Mouse (Mus musculus) gastrocnemius, adult 18-20 months (tissue): ENCODE measurements around the gene Cbx2. TPM values are rescaled to one million over a fixed set of nuclear protein-coding genes. Genes with fewer than 3 reads are reported as not detected.

Source experiments
- DNase-seq: peaks from one replicate; pipeline ENCODE4 v3.0.0; 2021; ENCODE audit warnings: low spot score
- total RNA-seq, 2 experiments: library from RNA; stranded (reverse); gene quantifications; 2 replicates each; pipeline ENCODE4 v1.2.3; 2021

The Cbx2 gene
- total RNA-seq, 2 experiments from 2014 or later, result 0.85 to 1.0 TPM

DNA sequence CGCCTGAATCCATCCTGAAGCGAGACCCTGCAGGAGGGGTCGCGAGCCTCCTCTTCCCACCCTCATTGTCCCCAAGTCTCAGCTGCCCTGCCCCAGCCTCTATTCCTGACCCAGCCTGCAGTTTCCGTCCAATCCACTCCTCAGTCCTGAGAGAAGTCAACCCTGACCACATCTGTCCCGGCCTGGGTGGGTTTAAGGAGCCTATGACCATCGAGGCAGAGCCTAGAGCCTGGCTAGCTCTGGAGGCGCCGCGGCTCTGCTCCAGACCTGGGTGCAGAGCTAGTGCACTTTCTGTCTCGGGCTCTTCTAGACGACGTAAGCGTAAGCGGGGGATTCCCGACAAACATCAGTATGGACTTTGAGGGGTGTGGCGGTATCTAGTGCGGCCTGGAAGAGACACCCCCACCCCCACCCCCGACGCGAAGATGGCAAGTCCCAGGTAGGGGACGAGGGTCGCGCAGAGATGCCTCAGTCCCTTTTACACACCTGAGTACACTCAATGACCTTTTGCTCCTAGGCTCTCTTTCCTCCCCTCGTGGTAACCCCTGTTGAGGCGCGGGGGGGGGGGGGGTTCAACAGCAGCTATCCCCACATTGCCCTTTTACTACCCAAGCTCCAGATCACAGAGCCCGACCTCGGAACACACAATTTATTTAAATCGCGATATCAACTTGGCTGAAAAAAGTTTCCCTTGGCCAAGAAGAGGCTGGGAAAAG, 19.1 kb downstream of the Cbx2 start:
- no peak for DNase-seq

DNA sequence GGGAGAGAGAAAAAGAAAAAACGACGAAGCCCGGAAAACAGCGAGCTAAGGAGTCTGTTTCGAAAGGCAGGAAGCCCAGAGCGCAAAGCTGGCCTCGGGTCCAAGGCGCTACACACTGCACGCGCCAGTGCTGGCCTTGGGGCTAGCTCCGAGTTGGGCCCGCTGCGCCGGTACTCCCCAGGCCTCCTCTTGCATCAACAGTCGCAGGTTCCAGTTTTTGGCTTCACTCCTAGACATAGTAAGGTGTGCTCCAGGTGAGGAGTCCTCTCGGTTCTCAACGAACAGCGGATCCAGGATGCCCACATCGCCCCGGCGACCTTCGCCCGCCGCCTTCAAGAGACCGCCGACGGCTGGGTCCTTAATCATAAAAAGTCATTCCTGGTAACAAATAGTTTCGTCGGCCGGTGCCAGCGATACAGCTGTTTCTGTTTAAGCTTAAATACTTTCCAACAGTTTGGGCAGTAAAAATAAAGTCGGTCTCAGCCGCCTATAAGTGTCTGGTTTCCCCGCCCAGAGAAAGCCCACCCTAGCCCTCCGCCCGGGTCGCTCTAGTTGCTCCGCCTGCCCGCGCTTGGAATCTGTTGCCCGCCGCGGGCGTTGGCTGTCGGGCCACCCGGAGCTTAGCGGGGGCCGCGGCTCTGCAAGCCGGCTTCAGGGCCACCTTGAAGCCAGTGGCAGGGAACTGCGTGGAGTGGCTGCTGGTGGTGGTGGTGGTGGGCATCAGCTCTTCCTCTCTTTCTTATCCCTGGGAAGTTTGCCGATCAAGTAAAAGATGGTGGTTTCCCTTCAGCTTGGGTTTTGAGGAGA, 19.9 kb downstream of the Cbx2 start:
- DNase-seq, result no peak

DNA sequence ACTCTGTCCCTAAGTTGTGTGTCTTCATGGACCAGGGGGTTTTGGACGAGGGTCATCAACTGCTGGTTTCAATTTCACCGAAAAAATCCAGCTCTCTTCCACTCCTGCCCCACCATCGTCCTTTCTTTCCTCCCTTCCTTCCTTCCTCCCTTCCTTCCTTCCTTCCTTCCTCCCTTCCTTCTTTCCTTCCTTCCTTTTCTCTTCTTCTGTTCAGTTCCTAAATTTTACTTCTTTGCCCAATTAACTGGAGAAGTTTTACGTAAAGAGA, 20.4 kb downstream of the Cbx2 start:
- no peak for DNase-seq

DNA sequence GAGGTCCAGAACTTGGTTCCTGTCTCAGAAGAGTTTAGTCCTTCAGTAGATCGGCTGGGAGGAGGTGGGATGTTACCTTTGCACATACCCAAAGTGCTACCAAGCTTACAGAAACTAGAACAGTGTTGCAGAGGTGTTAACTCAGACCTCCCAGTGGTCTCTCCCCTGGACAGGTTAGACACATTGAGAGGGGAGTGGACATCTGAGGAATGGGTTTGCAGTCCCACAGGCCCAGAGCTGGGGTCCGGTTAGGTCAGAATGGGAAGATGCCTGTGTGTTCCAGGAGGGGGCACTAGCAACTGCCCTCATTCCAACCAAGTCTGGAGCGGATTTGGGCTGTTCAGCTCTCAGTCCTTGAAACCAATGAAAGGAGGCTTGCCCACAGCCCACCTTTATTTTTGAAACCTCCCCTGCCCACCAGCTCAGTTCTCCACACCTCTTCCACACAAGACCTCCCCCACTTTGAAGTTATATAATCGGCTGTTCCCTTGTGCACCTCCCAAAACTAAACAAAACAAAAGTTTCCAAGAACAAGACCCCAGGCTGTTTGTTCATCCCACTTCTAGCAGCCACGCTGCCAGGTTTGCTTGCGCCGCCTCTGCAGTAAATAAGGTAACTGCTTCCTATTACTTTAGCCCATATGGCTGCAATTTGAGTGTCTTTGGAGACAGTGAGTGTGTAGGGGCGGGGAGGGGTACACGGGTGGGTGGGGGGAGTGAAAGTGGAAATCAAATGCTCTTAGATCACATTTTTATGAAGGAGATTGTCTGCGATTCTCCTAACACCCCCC, 21.2 kb downstream of the Cbx2 start:
- no peak for DNase-seq

DNA sequence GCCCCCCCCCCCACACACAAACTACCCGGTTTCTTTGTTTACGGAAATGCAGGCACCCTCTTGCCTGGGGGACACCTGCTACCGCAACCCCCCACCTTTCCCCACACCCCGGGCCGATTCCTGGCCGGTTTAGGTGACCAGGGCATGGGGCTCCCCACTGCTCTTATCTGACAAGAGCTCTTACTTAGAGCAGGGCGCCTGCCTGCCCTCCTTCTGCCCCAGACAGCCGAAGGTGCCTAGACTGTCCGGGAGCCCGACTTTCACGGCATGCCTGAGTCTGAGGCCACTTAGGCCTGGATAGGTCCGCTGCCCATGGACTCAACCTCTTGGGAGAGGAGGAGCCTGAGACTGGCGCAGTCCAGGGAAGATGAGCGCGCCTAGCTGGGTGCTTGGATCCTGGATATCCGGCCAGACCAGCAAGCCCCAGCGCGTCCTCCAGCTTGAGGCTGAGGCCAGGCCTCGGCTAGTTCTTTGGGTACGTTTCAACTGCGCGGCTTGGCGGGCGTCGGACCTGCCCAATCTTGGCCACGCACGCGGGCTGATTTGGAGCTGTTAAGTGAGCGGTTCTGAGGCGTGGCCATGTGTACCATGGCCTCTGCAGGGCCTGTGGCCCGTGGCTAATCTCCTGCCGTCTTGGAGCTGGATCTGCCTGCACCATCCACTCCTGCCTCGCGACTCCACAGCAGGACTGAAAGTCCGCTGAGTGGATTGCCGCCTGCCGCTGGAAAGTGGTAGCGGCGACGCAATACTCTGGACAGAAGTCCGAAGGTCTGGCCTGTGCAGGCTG, 22.0 kb downstream of the Cbx2 start:
- DNase-seq, result no peak

DNA sequence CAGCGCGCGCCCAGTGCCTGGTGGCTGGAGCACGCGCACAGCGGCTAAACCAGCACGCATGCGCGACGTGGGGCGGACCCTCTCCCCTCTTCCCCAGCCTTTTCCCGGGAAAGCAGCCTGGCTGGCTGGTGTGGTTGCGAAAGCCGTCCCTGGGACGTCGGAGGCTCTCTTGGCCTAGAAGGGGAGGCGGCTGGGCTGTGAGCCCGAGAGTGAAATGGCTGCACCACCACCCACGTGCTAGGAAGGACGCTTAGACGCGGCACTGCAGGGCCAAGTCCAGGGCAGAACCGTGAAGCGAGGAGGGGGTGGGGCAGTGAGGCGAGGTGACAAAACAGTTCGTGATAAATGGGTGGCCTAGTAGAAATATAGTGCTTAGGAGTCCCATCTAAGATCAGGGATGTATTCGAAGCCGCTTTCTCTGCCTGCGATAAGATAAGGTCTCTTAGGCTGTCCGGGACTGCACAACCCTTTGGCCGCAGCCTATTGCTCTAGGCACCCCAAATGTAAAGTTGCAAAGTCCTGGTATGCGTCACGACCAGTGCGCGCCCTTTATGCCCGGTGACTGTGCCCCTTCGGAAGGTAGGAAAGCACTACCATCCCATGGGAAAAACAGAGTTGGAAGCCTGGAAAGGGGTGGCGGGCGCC, 24.0 kb downstream of the Cbx2 start:
- DNase-seq, result no peak

DNA sequence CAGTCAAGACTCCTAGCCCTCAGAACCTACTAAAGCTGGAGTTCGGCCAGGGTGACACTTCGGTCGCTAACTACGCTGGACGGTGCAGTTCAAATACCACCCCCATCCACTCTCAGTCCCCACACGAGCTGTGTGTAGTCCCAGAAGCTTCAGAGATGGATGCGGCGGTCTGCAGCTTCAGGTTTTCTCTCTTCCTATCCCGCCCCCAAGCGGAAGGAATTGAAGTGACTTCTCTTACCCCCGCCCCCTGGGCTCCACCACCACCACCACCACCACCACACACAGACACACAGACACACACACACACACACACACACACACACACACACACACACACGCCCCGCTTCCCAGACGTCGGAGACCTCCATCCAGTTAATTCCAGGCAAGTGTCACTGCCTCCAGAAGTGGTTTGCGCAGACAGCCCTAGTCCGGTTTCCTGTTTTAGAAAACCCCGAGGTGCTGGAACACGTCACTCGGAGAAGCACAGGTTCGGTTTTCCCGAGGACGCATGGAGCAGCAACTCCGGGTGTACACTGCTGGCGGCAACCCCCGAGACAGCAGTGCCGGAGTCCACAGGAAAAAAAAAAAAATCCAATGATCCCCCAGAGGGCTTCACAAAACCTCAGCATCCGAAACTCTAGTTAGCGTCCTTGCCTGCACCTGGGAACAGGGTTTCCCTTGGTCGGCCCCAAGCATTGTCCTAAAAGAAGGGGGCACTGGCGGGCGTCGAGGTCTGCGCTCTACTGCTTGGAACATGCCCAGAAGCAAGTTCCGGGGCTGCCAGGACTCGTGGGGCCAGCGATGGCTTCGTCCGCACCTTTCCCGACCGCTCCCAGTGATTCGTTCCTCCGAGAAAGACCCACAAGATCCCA, 24.7 kb downstream of the Cbx2 start:
- no peak for DNase-seq

DNA sequence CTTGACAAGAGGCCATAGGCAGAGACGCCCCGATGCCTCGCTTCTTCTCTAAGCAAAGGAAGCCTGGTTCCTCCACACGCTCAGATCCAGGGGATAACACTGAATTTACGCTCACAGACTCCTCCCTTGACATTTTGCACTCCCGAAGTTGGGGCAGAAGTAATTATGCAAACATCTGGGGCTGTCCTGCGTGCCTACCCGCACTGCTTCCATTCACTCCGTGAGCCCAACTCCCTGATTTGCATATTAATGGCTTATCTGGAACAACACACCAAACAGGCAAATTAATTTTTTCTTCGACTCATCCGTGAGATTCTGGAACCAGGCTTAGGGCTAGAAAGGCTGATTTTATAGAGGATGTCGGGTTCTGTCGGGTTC, 25.4 kb downstream of the Cbx2 start:
- DNase-seq, result no peak

DNA sequence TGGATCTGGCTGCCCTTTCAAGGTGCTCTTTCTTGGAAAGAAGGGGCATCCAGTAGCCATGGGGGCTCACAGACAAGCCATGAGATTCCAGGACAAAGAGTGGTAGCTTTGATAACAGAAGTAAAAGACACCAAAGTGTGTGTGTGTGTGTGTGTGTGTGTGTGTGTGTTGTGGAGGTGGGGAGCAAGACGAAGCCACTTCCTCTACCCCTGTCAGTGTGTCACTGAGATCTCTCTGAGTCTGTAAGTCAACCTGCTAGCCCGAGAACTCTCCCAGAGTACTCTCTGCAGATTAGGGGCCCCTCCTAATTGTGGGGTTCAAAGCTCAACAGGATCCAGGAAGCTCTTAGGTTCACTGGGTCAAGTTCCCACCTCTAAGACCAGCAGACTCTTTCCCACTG, 27.6 kb downstream of the Cbx2 start:
- no peak for DNase-seq

DNA sequence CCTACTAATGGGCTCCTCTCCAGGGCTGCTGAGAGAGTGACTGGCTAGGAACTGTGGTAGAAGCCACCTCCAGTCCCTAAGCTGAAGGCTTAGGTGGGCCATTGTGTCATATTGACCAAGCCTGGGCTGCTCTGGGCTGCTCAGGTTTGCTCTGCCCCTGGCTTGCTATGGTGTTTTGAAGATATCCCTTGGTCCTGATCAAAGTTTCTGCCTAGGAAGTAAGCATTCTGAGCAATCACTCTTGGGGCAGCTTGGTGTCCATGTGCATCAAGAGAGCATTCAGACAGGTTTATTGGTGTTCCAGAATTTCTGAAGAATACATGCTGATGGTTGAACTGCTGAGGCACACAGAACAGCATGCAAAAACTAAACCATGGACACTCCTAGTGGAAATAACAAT, 28.7 kb downstream of the Cbx2 start:
- no peak for DNase-seq

DNA sequence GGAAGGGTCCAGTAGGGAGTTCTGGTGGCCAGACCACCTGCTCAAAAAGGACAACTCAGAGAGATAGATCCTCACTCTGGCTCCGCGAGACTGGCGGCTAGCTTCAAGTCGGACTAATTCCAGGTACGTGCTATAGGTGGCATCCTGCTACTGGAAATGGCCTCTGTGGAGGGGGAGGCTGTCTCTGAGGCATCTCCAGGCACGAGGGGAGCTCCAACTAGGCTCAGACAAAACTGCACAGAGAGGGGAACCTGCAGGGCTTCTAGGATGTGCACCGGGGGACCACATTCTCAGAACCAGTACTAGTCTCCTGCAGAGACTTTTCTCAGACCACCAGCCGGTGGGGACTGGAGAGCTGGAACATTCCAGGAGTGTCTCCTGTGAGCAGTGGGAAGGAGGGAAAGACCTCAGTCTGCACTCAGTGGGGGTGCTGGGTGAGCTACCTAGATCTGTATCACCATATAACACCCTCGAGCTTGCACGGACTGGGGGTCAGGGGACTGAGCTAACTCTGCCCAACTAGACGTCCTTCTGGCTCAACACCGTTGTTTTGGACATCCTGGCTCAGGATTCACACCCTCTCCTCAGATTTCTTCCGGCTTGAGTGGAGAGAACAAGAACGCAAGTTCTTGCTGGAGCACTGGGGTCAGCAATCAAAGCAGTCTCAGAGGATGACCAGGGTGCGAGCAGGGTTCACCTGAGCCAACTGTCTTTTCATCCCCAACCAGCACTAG, 29.3 kb downstream of the Cbx2 start:
- DNase-seq, result no peak

DNA sequence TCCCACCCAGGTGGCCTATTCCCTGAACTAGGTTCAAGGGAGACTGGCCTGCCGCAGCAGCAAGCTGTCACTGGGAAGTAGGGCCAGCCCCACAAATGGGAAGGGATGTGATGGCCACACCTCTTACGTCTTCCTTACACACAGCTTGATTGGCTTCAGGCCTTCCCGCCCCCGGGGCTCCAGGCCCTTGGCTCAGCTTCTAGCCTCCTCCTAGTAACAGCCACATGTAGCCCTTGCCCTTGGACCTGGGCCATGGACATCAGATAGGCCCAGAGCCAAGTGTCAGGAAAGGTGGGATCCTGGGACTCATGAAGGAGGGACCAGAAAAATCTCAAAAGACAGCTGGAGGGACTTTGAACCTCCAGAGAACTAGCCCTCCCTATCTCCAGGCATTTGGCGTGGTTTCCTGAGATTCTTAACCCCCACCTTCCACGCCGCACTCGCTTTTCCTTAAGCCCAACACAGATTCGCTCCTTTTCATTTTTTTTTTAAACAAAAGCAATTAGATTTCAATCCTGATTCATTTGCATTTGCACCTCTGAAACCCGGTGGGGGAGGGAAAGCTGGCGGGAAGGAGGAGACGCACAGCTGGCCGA, 30.0 kb downstream of the Cbx2 start:
- no peak for DNase-seq

DNA sequence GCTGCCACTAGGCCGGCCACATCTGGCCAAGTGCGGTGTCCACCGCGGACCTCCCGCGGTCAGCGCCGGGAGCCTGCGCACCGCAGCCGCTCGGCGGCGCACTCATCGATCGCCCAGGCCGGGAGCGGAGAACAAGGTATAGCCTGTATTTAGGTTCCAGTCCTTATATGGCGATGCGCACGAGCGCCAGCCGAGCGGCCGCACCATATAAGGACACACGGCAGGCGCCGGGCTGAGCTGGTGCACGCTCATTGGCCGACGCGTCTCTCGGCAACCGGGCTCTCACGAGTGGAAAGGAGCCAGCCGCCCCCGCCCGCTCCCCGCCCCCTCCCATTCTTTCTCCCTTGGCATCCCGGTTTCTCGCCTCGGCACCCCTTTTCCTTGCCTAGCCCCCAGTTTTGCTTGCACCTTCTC, 30.5 kb downstream of the Cbx2 start:
- no peak for DNase-seq

DNA sequence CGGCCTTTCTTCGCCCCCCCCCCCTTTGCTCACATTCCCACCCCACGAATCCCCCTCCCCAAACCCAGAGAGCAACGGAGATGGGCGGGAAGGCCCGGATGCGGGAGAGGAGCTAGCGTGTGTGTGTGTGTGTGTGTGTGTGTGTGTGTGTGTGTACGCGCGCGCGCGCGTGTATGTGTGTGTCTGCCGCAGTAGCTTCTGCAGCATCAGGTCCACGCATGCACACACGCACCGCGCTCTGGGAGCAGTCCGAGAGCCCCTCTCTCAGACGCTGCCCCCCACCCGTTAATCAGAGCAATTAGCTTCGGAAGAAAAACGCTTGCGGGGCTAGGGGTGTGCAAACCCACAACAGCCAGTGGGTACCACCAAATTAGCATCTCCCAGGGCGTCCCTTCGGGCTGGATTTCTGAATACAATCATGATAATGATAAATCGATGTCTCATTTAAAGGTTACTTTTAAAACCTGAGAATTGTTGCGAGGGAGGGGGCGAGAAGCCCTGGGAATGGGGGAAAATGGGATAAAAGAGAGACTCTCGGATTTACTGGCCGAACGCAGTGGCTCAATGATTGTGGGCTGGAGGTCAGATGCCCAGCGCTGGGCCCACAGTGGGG, 31.1 kb downstream of the Cbx2 start:
- no peak for DNase-seq

DNA sequence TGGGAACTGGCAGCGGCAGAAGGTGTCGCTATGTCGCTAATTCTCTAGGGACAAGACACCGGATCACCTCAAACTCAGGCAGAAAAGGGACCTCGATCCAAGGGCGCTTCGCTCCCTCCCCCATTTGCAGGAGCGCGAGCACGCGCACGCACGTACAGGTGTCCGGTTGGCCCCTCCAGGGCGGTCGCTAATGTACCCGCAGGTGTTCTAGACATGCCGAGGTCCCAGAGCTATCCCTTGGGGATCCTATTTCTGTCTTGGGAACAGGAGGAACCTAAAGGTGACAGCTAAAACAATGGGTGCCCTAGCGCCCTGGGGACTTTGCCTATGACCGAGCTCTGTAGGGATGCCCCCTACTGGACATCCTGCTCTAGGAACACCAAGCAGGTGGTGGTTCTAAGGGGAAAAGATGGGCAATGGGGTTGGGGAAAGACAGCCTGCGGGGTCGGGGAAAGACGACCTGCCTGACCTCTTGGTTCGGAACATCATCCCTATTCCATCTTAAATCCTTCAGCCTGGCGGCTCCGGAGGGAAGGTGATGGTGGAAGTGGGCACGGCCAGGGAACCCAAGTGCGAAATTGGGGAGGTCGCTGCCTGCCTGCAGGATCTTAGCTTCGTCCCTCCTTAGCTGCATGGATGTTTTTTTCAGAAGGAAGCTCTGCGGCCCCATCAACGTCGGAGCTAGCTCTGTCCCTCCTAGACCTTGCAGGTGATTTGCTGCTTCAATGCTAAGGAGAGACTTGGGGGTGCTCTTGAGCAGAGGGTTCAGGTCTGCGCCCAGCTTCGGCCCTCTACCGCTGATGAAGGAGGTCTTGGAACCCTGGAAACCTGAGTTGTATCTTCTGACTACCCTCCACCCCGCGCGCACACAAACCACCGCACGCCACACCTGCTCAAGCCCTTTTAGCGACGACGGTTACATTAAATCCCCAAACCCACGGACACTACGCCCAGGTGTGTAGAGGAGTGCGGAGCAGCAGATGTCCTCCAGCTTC, 31.9 kb downstream of the Cbx2 start:
- DNase-seq, result no peak

DNA sequence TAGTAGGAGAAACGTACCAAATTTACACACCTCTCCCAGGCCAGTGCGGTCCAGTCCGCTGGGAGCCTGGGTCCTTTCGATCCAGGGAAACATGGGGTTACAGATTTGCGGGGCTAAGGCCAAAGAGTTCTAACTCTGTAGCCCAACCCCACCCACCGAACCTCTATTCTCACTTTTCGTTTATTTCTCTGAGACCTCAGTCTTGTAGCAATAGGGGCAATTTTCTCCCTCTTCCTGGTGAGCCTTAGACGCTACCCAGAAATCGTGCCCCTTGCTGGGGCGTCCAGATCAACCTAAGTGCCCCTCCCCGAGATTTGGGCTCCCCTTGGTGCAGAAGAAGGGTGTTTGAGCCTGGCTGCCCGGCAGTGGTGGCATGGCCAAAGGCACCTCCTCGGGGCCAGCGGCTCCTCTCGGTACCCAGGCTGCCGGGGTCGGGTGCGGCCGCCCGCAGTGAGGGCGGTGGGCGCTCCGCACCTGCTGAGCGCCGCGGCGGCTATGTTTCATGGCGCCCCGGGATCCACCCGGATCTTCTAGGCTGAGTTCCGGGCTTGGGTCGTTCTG, 32.9 kb downstream of the Cbx2 start:
- no peak for DNase-seq
